Mouse (Mus musculus): ENCODE measurements around the gene Mars2. TPM values are rescaled to one million over a fixed set of nuclear protein-coding genes. Genes with fewer than 3 reads are reported as not detected.

Mars2 gene
- polyA plus RNA-seq, 1 experiment from 2014 or later = 3.6 TPM

DNA sequence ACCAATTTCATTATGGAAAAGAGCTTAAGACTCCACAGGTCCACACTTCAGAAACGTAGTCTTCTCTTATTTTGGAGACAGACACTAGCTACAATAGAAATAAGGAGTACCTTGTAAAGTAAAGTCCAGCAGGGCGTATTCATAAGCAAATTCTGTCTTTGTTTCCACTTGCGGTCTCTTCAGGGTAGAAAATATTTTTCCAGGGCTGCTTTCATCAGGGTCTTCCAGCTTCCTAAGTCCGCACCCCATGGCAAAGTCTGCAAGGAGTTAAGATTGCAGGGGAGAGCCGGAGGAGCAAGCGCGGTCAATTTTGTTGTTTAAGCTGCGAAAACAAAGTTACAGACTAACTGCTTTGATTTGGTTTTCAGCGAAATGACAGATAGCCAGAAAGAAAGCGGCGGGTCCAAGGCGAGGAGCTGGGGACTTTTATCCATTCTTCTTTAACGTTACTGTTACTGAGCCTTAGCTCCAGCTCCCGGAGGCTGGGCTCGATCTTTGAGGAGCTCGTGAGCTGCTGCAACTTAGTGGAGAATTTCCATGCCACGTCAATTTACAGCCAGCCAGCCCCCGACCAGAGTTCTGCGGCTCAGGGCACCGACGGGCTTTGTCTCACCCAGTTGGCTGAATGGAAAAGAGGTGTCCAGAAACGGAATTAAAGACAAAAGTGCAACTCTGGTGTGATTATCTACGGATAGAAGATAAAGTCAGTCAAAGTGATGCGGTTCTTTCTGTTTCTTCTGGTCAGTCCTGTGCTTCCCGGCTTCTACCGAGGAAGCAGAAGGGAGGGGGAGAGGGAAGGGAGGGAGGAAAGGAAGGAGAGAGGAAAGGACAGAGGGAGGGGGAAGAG is 10.7 kb upstream of the Mars2 start, which contains the start of gene Rftn2:
Rftn2 (minus strand) TSS at position 772 of the 847 bp plus-strand sequence.
- Histone ChIP-seq H3K4me3 (replicated peaks) (peak within 1 kb of the TSS; percentile 49), H3K4me1 (no peaks in the 10 kb centered on the region), H3K36me3 (no peaks in the 10 kb centered on the region), H3K4me2 (peak within 1 kb of the TSS; percentile 55), H3K9me3 (no peaks in the 10 kb centered on the region), H3K9ac (peak within 1 kb of the TSS; percentile 23; the same call in 1 of the 2 replicates), H3K27me3 (replicated peaks) (no peaks in the 10 kb centered on the region), H3K27ac (peak within 1 kb of the TSS; percentile 80)
- 4% methylated on average over 26 of the region's 26 CpGs for WGBS
- ATAC-seq (ENCODE audit: insufficient read depth, low FRiP score, low read depth) = peak; percentile 56; the same call in 1 of the 2 replicates

DNA sequence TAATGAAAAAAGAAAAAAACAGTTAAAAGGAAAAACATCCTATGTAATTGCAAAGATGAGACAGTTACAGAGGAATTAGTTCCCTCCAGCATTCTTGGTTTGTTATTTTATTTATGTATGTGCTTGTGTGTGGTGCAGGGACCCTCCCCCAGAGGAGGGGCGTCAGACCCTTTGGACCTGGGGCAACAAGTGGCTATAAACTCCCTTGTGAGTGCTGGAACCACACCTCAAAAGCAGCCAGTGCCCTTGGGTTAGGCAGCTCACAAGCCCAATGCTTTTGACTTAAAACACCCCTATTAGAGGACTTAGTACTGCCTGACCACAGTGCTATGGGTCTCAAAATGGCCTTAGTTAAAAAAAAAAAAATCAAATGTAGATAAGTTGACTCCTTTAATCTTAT is 9.6 kb upstream of the Mars2 start:
- H3K4me3 ChIP-seq (replicated peaks) = no peak overlapping the region
- 43% methylated on average over 1 of the region's 1 CpGs for WGBS
- ATAC-seq (ENCODE audit: insufficient read depth, low FRiP score, low read depth) = no peak

DNA sequence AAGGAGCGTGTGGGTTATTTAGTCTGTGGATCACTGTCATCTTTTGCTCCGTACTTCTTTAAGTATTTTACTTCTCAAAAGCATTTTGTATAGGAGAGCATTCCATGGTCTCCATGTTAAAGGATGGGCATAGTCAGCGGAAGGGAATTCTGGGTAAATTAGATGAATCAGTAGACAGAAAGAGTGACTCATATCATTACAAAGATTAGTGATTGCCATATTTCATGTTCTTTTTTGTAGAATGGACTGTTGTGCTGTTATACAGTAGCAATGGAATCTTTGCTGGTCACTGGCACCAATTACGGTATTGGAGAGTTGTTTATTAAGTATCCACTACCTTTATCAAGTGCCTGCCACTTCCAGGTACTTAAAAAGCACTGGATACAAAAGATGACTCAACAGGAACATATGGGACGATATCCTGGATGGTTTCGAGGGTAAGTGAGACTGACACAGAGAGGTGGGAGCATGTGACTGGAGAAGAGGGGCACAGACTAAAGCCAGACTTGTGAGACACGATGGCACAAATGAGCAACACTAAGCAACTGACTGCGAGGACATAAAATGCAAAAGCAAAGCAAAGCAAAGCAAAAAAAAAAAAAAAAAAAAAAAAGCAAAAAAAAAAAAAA is 8.6 kb upstream of the Mars2 start:
- H3K4me3 ChIP-seq (replicated peaks) = no peak overlapping the region
- ATAC-seq (ENCODE audit: insufficient read depth, low FRiP score, low read depth) = no peak
- no peak overlapping the region for H3K27ac ChIP-seq
- no peak overlapping the region for H3K4me2 ChIP-seq
- H3K4me1 ChIP-seq = no peaks in the 10 kb centered on the region
- H3K9me3 ChIP-seq = no peaks in the 10 kb centered on the region
- H3K27me3 ChIP-seq (replicated peaks) = no peaks in the 10 kb centered on the region
- H3K9ac ChIP-seq = no peak overlapping the region
- H3K36me3 ChIP-seq = no peaks in the 10 kb centered on the region
- WGBS = 85% methylated on average over 8 of the region's 8 CpGs

More for the DNA sequence above, 9.6 kb upstream of the Mars2 start:
- H3K4me1 ChIP-seq = no peaks in the 10 kb centered on the region
- H3K9ac ChIP-seq = no peak overlapping the region
- no peak overlapping the region for H3K4me2 ChIP-seq
- H3K9me3 ChIP-seq = no peaks in the 10 kb centered on the region
- no peak overlapping the region for H3K27ac ChIP-seq
- no peaks in the 10 kb centered on the region for H3K36me3 ChIP-seq
- no peaks in the 10 kb centered on the region for H3K27me3 ChIP-seq (replicated peaks)

DNA sequence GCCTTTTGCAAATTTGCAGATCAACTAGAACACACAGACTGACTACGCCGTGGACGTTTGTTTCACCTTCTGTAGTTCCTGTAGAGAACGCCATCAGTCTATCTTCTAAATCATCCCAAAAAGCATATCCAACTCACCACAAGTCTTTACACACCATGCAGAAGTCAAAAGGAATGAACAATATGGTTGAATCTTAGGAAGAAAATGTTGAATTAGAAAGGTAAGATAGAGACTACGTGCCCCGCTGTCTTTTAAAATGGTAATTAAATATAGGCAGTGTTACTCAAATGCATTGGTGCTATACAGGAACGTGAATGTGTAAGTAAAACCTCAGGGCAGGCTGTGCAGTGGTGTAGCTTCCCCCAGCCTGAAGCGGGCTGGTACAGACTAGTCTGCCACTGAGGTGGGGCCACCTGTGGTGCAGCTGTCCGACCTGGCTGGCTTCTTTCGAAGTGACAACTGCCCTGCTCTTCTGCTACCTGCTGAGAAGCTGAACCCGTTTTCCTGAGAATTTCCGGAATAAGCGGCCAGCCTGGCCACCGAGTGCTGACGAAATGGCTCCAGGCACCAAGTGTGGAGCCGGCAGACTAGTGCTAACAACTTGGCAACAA is 2.0 kb upstream of the Mars2 start:
- Histone ChIP-seq H3K4me3 (replicated peaks) (no peak overlapping the region), H3K27me3 (replicated peaks) (no peaks in the 10 kb centered on the region), H3K9ac (no peak overlapping the region), H3K4me1 (peaks cover 13% of the 10 kb centered on the region), H3K9me3 (no peaks in the 10 kb centered on the region), H3K4me2 (no peak overlapping the region), H3K36me3 (no peaks in the 10 kb centered on the region), H3K27ac (no peak overlapping the region)
- ATAC-seq (ENCODE audit: insufficient read depth, low FRiP score, low read depth) = no peak
- 55% methylated on average over 16 of the region's 16 CpGs for WGBS

DNA sequence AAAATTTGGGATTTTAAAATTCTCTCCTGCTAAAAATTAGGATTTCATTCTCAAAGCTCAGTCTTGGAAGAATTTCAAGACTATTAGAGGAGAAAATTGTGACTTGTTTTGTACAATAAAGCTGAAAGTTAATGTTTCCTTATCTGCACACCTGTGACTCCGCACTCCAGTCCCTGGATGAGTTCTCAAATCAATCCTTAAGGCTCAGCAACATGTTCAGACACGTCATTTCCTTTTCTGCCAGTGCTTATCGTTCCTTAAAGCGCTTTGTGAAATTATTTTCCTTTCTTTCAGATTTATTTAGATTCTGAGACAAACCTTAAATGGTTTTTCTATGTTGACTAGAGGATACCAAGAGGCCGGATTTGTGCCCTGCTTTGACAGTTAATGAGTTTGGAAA is 490 bp upstream of the Mars2 start:
- Histone ChIP-seq H3K27me3 (replicated peaks) (no peaks in the 10 kb centered on the region), H3K36me3 (no peaks in the 10 kb centered on the region), H3K9me3 (no peaks in the 10 kb centered on the region), H3K27ac (no peak overlapping the region), H3K4me1 (peaks cover 13% of the 10 kb centered on the region), H3K9ac (peak overlapping the region; percentile 8; the same call in 1 of the 2 replicates), H3K4me2 (peak overlapping the region; percentile 92), H3K4me3 (replicated peaks) (peak overlapping the region; percentile 90)
- no peak for ATAC-seq (ENCODE audit: insufficient read depth, low FRiP score, low read depth)
- 19% methylated on average over 5 of the region's 5 CpGs for WGBS

DNA sequence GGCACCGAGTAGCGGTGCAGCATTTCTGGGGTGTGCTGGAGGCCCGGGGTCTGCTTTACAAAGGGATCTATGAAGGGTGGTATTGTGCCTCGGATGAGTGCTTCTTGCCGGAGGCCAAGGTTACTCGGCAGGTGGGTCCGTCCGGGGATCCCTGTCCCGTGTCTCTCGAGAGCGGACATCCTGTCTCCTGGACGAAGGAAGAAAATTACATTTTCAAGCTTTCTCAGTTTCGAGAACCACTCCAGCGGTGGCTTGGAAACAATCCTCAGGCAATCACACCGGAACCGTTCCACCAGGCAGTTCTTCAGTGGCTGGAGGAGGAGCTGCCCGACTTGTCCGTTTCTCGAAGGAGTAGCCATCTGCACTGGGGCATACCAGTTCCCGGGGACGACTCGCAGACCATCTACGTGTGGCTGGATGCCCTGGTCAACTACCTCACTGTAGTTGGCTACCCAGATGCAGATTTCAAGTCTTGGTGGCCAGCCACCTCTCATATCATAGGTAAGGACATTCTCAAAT is 725 bp downstream of the Mars2 start:
- Histone ChIP-seq H3K4me3 (replicated peaks) (peak overlapping the region; percentile 90), H3K9me3 (no peaks in the 10 kb centered on the region), H3K36me3 (no peaks in the 10 kb centered on the region), H3K27me3 (replicated peaks) (no peaks in the 10 kb centered on the region), H3K27ac (peak overlapping the region; percentile 75; the same call in 1 of the 2 replicates), H3K9ac (peak overlapping the region; percentile 69), H3K4me2 (peak overlapping the region; percentile 92), H3K4me1 (peaks cover 13% of the 10 kb centered on the region)
- WGBS = under 1% methylated on average over 23 of the region's 23 CpGs
- ATAC-seq (ENCODE audit: insufficient read depth, low FRiP score, low read depth) = no peak

DNA sequence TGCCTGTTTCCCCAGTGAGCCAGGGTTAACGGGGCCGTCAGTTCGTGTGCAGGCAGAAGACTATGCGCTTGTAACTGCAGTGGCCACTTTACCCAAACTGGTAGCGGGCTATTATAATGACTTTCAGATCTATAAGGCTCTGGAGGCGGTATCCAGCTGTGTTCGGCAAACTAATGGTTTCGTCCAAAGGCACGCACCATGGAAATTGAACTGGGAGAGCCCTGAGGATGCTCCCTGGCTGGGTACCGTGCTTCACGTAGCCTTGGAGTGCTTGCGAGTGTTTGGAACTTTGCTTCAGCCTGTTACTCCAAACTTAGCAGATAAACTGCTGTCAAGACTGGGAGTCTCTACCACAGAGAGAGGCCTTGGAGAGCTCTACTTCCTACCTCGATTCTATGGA is 1.5 kb downstream of the Mars2 start:
- 37% methylated on average over 13 of the region's 13 CpGs for WGBS
- no peaks in the 10 kb centered on the region for H3K9me3 ChIP-seq
- H3K27me3 ChIP-seq (replicated peaks) = no peaks in the 10 kb centered on the region
- H3K4me1 ChIP-seq = peaks cover 13% of the 10 kb centered on the region
- H3K4me3 ChIP-seq (replicated peaks) = peak overlapping the region; percentile 90
- no peak for ATAC-seq (ENCODE audit: insufficient read depth, low FRiP score, low read depth)
- no peaks in the 10 kb centered on the region for H3K36me3 ChIP-seq
- H3K27ac ChIP-seq = no peak overlapping the region
- peak overlapping the region; percentile 92 for H3K4me2 ChIP-seq
- H3K9ac ChIP-seq = peak overlapping the region; percentile 69; the same call in 1 of the 2 replicates

DNA sequence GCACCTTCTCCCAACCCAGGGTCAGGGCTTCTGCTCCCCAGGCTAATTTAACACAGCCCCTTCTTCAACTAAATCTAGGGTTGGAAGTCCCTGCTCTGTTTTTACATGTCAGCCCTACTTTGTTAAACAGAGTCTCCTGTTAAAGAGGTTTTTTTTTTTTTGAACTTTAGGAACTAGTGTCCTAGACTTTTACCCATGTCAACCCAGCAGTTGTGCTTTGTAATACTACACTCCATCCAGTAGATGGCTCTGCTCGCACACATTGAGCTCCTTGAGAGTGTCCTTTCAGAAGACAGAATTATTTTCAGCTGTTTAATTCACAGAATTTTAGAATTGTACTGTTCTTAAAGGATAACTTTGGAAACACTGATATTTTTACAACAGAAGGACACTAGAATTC is 2.3 kb downstream of the Mars2 start:
- peak overlapping the region; percentile 92 for H3K4me2 ChIP-seq
- H3K27ac ChIP-seq = no peak overlapping the region
- H3K36me3 ChIP-seq = no peaks in the 10 kb centered on the region
- no peak for ATAC-seq (ENCODE audit: insufficient read depth, low FRiP score, low read depth)
- H3K27me3 ChIP-seq (replicated peaks) = no peaks in the 10 kb centered on the region
- H3K4me1 ChIP-seq = peaks cover 13% of the 10 kb centered on the region
- H3K9me3 ChIP-seq = no peaks in the 10 kb centered on the region
- 4% methylated on average over 1 of the region's 1 CpGs for WGBS
- H3K4me3 ChIP-seq (replicated peaks) = peak overlapping the region; percentile 90; the same call in 1 of the 2 replicates
- no peak overlapping the region for H3K9ac ChIP-seq

DNA sequence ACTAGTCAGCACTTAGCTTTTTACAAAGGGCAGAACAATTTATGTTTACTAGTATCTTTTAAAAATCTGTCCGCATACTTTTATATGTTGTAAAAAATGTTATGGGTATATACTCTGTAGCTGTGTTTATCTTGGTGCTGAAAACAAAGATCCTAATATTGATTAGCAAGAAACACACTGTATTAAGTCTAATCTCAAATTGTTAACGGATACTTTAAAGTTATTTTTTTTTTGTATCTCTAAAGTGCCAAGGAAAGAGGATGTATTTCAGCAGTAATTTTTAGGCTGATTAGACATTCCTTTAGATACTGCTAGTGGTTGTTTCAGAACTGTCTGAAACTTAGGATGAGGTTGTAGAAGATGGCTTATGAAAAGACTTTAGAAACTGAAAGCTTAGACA is 9.4 kb downstream of the Mars2 start:
- no peaks in the 10 kb centered on the region for H3K4me1 ChIP-seq
- no peaks in the 10 kb centered on the region for H3K27me3 ChIP-seq (replicated peaks)
- H3K9ac ChIP-seq = no peak overlapping the region
- WGBS = 72% methylated on average over 2 of the region's 2 CpGs
- no peak for ATAC-seq (ENCODE audit: insufficient read depth, low FRiP score, low read depth)
- H3K4me3 ChIP-seq (replicated peaks) = no peak overlapping the region
- no peaks in the 10 kb centered on the region for H3K36me3 ChIP-seq
- no peaks in the 10 kb centered on the region for H3K9me3 ChIP-seq
- no peak overlapping the region for H3K4me2 ChIP-seq
- H3K27ac ChIP-seq = no peak overlapping the region

DNA sequence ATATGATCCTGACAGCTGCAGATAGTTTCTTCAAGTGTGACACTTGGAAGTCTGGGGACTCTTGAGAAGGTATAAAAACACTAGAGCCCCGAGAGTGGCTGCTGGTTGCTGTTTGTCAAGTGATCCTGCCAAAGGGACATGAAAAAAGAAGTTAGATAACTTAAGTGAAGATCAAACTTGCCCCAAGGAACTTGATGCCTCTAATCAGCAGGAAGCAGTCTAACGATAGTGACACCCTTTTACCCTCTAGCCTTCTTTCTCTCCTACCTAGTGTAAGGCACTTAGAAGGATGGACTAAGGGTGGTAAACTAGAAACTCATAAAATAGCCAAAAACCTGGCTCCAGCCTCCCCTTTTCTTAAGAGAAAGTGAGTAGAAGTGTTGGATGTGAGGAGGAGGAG is 27.4 kb downstream of the Mars2 start:
- no peak overlapping the region for H3K4me3 ChIP-seq (replicated peaks)
- H3K27ac ChIP-seq = no peak overlapping the region
- H3K9me3 ChIP-seq = no peaks in the 10 kb centered on the region
- H3K27me3 ChIP-seq (replicated peaks) = no peaks in the 10 kb centered on the region
- no peak overlapping the region for H3K4me2 ChIP-seq
- WGBS = 32% methylated on average over 2 of the region's 2 CpGs
- H3K9ac ChIP-seq = no peak overlapping the region
- H3K36me3 ChIP-seq = no peaks in the 10 kb centered on the region
- no peaks in the 10 kb centered on the region for H3K4me1 ChIP-seq
- ATAC-seq (ENCODE audit: insufficient read depth, low FRiP score, low read depth) = no peak

DNA sequence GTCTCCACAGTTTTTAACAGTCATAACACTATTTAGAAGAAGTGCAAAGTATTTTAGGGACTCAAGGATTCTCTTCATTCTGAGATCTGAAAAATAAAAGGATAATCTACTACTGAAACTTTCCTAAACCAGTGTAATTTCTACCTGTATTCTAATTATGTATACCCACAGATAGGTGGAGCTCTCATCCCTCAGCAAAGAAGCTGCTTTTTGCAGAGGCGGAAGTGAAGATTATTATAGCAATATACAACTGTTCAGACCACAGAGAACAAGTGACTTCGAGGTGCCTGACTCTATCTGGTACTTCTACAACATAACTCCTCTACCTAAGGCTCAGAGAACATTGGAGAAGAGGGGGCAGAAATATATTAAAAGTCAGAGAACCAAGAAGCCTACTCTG is 28.5 kb downstream of the Mars2 start:
- ATAC-seq (ENCODE audit: insufficient read depth, low FRiP score, low read depth) = no peak
- 61% methylated on average over 2 of the region's 2 CpGs for WGBS
- no peak overlapping the region for H3K4me2 ChIP-seq
- no peaks in the 10 kb centered on the region for H3K9me3 ChIP-seq
- no peak overlapping the region for H3K4me3 ChIP-seq (replicated peaks)
- no peak overlapping the region for H3K27ac ChIP-seq
- H3K4me1 ChIP-seq = no peaks in the 10 kb centered on the region
- H3K9ac ChIP-seq = no peak overlapping the region
- H3K27me3 ChIP-seq (replicated peaks) = no peaks in the 10 kb centered on the region
- H3K36me3 ChIP-seq = no peaks in the 10 kb centered on the region

DNA sequence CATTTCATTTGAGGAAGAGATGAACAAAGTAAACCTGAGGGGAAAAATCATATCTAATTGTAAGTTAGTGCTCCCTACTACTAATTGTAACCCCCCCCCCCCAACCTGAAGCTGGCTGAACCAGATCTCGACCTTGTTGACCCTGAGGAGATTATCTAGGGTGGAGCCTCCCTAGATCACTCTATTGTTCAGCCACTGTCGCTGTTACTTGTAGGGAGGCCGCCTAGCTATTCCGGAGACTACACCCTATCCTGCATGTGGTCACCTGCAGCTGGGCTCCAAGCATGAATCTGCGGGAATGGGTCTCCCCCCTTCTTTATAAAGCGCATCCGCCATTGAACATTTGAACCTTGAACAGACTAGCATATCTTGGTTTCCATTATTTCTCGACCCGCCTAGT is 42.1 kb downstream of the Mars2 start:
- H3K27ac ChIP-seq = no peak overlapping the region
- H3K27me3 ChIP-seq (replicated peaks) = no peaks in the 10 kb centered on the region
- WGBS = 75% methylated on average over 9 of the region's 9 CpGs
- ATAC-seq (ENCODE audit: insufficient read depth, low FRiP score, low read depth) = no peak
- no peaks in the 10 kb centered on the region for H3K36me3 ChIP-seq
- no peak overlapping the region for H3K4me3 ChIP-seq (replicated peaks)
- H3K9ac ChIP-seq = no peak overlapping the region
- no peaks in the 10 kb centered on the region for H3K4me1 ChIP-seq
- no peak overlapping the region for H3K4me2 ChIP-seq
- H3K9me3 ChIP-seq = no peaks in the 10 kb centered on the region
